Mouse (Mus musculus): Measurements from ENCODE around the gene Edem3. TPM values are rescaled to one million over a fixed set of nuclear protein-coding genes. Genes with fewer than 3 reads are reported as not detected.
"Not testable (repeated sequence)": the region's sequence is repeated elsewhere in the genome, so short reads cannot be mapped to it uniquely, and the experiment has no call there.

Gene Edem3
- polyA plus RNA-seq, 1 experiment: 22.6 TPM

DNA sequence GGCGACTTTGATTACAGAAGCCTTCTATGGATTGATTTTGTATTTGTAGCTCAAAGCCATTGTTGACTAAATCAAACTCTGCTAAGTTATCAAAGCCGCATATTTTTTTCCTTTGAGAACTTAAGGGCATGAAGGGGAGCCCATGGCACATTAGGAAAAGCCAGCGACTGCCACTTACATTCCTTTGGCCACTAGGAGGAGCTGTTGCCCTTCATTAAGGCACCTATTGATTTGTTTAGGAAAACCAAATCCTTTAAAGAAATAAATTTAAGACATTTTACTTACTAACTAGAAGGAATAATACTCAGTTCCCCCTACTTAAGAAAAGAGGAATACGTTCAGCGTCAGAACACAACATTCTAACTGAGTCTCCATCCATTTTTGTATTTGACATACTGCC lies 65.3 kb downstream of the Edem3 start:
- H3K9me3 ChIP-seq (replicated peaks; ENCODE audit: control insufficient read depth, insufficient read depth, low read length, poor library complexity, severe bottlenecking): no peaks in the 10 kb centered on the region
- H3K27ac ChIP-seq (ENCODE audit: insufficient read depth, low read length): no peak overlapping the region
- TF ChIP-seq CTCF (IDR thresholded peaks at IDR 0.05; ENCODE audit: low read depth, low read length): peak; percentile 51
- TF ChIP-seq POLR2A (IDR thresholded peaks at IDR 0.05; ENCODE audit: insufficient read depth, low read length): no peak
- no peak overlapping the region for H3K4me3 ChIP-seq (ENCODE audit: low read depth, low read length)
- no peak overlapping the region for H3K9ac ChIP-seq (ENCODE audit: low read depth, poor library complexity, severe bottlenecking)
- H3K4me1 ChIP-seq (ENCODE audit: control insufficient read depth, insufficient read depth, low read length): no peaks in the 10 kb centered on the region
- no peaks in the 10 kb centered on the region for H3K27me3 ChIP-seq (ENCODE audit: control insufficient read depth, insufficient read depth, low read length, poor library complexity, severe bottlenecking)
- peaks cover 15% of the 10 kb centered on the region for H3K36me3 ChIP-seq (ENCODE audit: control insufficient read depth, insufficient read depth, low read length, poor library complexity, severe bottlenecking)

DNA sequence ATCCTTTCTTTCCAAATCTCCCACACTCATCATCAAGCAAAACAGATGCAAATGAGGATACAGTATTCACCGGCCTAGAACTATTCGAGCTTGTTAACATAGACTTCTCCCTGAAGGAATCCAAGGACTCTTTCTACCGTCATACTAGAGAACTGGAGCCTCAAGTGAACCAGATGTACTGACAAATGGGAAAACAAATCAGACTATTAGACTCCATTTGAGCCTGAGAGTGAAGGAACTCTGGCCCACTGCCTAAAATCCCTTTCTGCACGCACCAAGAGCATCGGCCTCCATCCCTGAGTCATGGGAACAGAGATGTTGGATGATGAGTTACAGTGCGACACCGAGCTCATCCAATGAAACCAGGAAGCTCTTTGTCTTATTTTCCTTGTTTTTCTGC lies 69.9 kb downstream of the Edem3 start:
- TF ChIP-seq POLR2A (IDR thresholded peaks at IDR 0.05; ENCODE audit: insufficient read depth, low read length) (no peak), CTCF (IDR thresholded peaks at IDR 0.05; ENCODE audit: low read depth, low read length) (no peak), EP300 (IDR thresholded peaks at IDR 0.05; ENCODE audit: insufficient read depth, low read depth, low read length) (no peak)
- Histone ChIP-seq H3K9me3 (replicated peaks; ENCODE audit: control insufficient read depth, insufficient read depth, low read length, poor library complexity, severe bottlenecking) (no peaks in the 10 kb centered on the region), H3K4me3 (ENCODE audit: low read depth, low read length) (no peak overlapping the region), H3K27ac (ENCODE audit: insufficient read depth, low read length) (no peak overlapping the region), H3K9ac (ENCODE audit: low read depth, poor library complexity, severe bottlenecking) (no peak overlapping the region), H3K27me3 (ENCODE audit: control insufficient read depth, insufficient read depth, low read length, poor library complexity, severe bottlenecking) (no peaks in the 10 kb centered on the region), H3K4me1 (ENCODE audit: control insufficient read depth, insufficient read depth, low read length) (no peaks in the 10 kb centered on the region), H3K36me3 (ENCODE audit: control insufficient read depth, insufficient read depth, low read length, poor library complexity, severe bottlenecking) (no peaks in the 10 kb centered on the region)

DNA sequence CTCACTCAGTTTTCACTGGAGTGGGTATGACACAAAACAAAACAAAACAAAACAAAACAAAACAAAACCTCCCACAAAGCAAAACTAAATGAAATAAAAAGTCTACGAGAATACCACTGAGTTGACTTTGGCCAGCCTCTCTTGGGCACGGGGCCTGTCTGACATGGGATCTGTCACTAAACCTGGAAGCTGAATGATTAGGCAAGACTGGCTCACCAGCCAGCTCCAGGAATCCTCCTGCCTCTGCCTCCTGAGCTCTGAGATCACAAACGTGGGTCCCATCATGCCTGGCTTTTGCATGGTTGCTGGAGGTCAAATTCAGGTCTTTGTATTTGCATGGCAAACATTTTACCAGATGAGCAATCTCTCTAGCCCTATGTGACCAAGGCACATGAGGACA lies 76.6 kb downstream of the Edem3 start:
- TF ChIP-seq EP300 (IDR thresholded peaks at IDR 0.05; ENCODE audit: insufficient read depth, low read depth, low read length) (no peak), CTCF (IDR thresholded peaks at IDR 0.05; ENCODE audit: low read depth, low read length) (no peak), POLR2A (IDR thresholded peaks at IDR 0.05; ENCODE audit: insufficient read depth, low read length) (no peak)
- Histone ChIP-seq H3K36me3 (ENCODE audit: control insufficient read depth, insufficient read depth, low read length, poor library complexity, severe bottlenecking) (no peaks in the 10 kb centered on the region), H3K4me1 (ENCODE audit: control insufficient read depth, insufficient read depth, low read length) (no peaks in the 10 kb centered on the region), H3K27me3 (ENCODE audit: control insufficient read depth, insufficient read depth, low read length, poor library complexity, severe bottlenecking) (no peaks in the 10 kb centered on the region), H3K4me3 (ENCODE audit: low read depth, low read length) (no peak overlapping the region), H3K9me3 (replicated peaks; ENCODE audit: control insufficient read depth, insufficient read depth, low read length, poor library complexity, severe bottlenecking) (no peaks in the 10 kb centered on the region; the same call in 1 of the 2 replicates), H3K27ac (ENCODE audit: insufficient read depth, low read length) (no peak overlapping the region), H3K9ac (ENCODE audit: low read depth, poor library complexity, severe bottlenecking) (no peak overlapping the region)

DNA sequence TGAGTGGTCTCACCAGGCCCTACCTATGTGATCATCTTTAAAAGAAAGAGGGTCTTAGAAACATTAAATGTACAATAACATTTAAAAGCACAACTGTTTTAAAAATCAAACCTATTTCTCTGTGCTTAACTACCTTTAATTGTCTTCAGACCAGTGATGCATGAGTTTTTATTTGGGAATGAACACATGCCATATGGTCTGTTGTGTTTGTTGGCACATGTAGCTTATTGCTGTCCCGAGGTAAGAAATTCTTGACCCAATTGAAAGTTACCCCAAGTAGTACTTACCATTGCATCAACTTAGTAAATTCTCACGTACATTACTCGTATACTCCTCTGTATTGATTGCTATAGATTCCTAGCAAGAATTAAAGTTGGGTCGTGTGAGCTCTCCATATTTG lies 80.1 kb downstream of the Edem3 start:
- TF ChIP-seq POLR2A (IDR thresholded peaks at IDR 0.05; ENCODE audit: insufficient read depth, low read length) (no peak), CTCF (IDR thresholded peaks at IDR 0.05; ENCODE audit: low read depth, low read length) (no peak), EP300 (IDR thresholded peaks at IDR 0.05; ENCODE audit: insufficient read depth, low read depth, low read length) (no peak)
- no peak overlapping the region for H3K9ac ChIP-seq (ENCODE audit: low read depth, poor library complexity, severe bottlenecking)
- H3K9me3 ChIP-seq (replicated peaks; ENCODE audit: control insufficient read depth, insufficient read depth, low read length, poor library complexity, severe bottlenecking): no peaks in the 10 kb centered on the region; the same call in 1 of the 2 replicates

DNA sequence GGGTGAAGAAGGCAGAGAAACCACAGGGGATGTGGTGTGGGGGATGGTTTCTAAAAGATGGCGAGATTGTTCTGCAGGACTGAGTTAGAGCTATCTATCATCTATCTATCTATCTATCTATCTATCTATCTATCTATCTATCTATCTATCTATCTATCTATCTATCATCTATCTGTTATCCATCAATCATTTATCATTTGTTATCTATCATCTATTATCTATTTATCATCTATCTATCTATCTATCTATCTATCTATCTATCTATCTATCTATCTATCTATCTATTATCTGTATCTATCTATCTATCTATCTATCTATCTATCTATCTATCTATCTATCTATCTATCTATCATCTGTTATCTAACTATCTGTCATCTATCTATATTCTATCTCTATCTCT lies 85.2 kb downstream of the Edem3 start:
- H3K27me3 ChIP-seq (ENCODE audit: control insufficient read depth, insufficient read depth, low read length, poor library complexity, severe bottlenecking); H3K9ac ChIP-seq (ENCODE audit: low read depth, poor library complexity, severe bottlenecking); H3K27ac ChIP-seq (ENCODE audit: insufficient read depth, low read length); H3K4me1 ChIP-seq (ENCODE audit: control insufficient read depth, insufficient read depth, low read length); H3K9me3 ChIP-seq (replicated peaks; ENCODE audit: control insufficient read depth, insufficient read depth, low read length, poor library complexity, severe bottlenecking); H3K36me3 ChIP-seq (ENCODE audit: control insufficient read depth, insufficient read depth, low read length, poor library complexity, severe bottlenecking); H3K4me3 ChIP-seq (ENCODE audit: low read depth, low read length): not testable (repeated sequence)

More for the DNA sequence above, 80.1 kb downstream of the Edem3 start:
- no peaks in the 10 kb centered on the region for H3K27me3 ChIP-seq (ENCODE audit: control insufficient read depth, insufficient read depth, low read length, poor library complexity, severe bottlenecking)
- no peak overlapping the region for H3K27ac ChIP-seq (ENCODE audit: insufficient read depth, low read length)
- no peaks in the 10 kb centered on the region for H3K4me1 ChIP-seq (ENCODE audit: control insufficient read depth, insufficient read depth, low read length)
- H3K36me3 ChIP-seq (ENCODE audit: control insufficient read depth, insufficient read depth, low read length, poor library complexity, severe bottlenecking): no peaks in the 10 kb centered on the region
- no peak overlapping the region for H3K4me3 ChIP-seq (ENCODE audit: low read depth, low read length)

DNA sequence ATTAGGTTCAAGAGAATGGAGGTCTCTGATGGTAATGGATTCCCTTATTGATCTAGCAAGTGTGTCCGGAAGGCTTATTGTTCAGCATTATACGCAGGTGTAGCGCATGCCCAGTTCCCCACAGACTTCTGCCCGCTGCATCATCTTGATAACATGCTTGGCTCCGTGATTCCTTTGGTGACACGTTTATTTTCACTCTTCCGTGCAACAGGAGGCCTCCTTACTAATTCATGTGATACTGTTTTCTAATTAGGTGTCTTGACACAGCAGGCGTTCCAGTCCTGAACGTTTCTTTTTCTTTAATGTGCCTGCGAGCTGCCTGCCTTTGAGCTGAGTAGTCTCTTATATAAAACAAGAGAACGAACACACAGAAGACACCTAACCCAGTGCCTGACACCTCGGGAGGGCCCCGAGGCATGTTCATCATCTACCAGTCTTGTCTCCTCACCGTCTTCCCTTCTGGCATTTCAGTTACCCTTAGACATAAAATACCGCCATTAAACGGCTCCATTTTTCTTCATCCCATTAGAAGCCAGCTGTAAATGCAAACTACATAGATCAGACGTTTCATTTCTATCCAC lies 90.2 kb downstream of the Edem3 start:
- TF ChIP-seq CTCF (IDR thresholded peaks at IDR 0.05; ENCODE audit: low read depth, low read length) (no peak), EP300 (IDR thresholded peaks at IDR 0.05; ENCODE audit: insufficient read depth, low read depth, low read length) (no peak), POLR2A (IDR thresholded peaks at IDR 0.05; ENCODE audit: insufficient read depth, low read length) (no peak)
- Histone ChIP-seq H3K4me1 (ENCODE audit: control insufficient read depth, insufficient read depth, low read length) (no peaks in the 10 kb centered on the region), H3K36me3 (ENCODE audit: control insufficient read depth, insufficient read depth, low read length, poor library complexity, severe bottlenecking) (no peaks in the 10 kb centered on the region), H3K9me3 (replicated peaks; ENCODE audit: control insufficient read depth, insufficient read depth, low read length, poor library complexity, severe bottlenecking) (no peaks in the 10 kb centered on the region), H3K9ac (ENCODE audit: low read depth, poor library complexity, severe bottlenecking) (no peak overlapping the region), H3K27me3 (ENCODE audit: control insufficient read depth, insufficient read depth, low read length, poor library complexity, severe bottlenecking) (no peaks in the 10 kb centered on the region; the same call in 1 of the 2 replicates), H3K4me3 (ENCODE audit: low read depth, low read length) (no peak overlapping the region), H3K27ac (ENCODE audit: insufficient read depth, low read length) (no peak overlapping the region)
